Mouse (Mus musculus) ES-Bruce4 (cell line): ENCODE results near the gene Rad51ap1.

Experiments
- CTCF ChIP-seq: IDR thresholded peaks from one replicate; pipeline ENCODE4 v1.8.1; 2011; ENCODE audit warnings: low read depth, low read length
- EP300 ChIP-seq: IDR thresholded peaks from 2 replicates; pipeline ENCODE4 v1.6.1; 2011; ENCODE audit warnings: low read depth, low read length; ENCODE audit not compliant: insufficient read depth

GRCm38 (mm10) chr6:126932896-126933295 lies 6.5 kb downstream of the Rad51ap1 start:
- TF ChIP-seq EP300 (no peak), CTCF (no peak)
